14 mouse cellular contexts compared by ENCODE assay signal in the genomic region with DNA sequence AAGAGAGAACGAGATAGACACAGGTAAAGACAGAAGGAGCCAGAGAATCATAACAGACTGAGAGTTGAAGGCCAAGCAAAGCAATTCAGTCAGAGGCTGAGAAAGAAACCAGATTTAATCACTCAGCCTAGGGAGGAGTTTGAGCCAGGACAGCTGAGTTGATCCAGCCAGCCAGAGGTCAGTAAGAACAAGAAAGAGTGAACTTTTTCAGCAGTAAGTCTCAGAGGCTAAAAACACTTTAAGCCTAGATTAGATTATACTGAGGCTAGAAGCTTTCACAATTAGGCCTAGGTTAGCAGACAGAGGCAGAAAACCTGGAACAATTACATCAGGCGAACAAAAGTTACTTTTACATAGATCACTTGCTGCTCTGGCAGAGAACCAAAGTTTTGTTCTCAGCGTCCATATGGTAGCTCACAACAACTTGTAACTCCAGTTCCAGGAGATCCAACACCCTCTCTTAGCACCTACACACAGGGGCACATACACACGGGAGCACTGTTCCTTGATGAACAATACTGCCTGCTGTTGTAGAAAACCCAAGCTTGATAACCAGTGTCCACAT. TPM values are rescaled to one million over a fixed set of nuclear protein-coding genes. Genes with fewer than 3 reads are reported as not detected.
"Had no signal": no experiment of that assay in that cellular context is flagged by ENCODE, and none has a peak within 500 bp of the region (broad histone marks: within the 10 kb centered on the region; RNA-seq: fewer than 3 reads in every experiment).

No protein-coding gene starts in this region.

- H3K4me1 ChIP-seq: midbrain, embryonic 12.5 days had no signal

- H3K9me3 ChIP-seq: limb, embryonic 15.5 days; liver, embryonic 12.5 days; lung, embryonic 15.5 days; midbrain, embryonic 12.5 days had no signal

- DNase-seq: kidney, adult 9 months; kidney, postnatal 25 days; layer of hippocampus, adult 9-11 months; layer of hippocampus, postnatal 36 days; right cerebral cortex, postnatal 14 days; thymus, adult 18-20 months; thymus, postnatal 14 days had no signal

- ATAC-seq: intestine, postnatal 0 days; liver, embryonic 12.5 days had no signal

- H3K4me2 ChIP-seq: limb, embryonic 15.5 days; liver, embryonic 12.5 days; lung, embryonic 15.5 days; midbrain, embryonic 12.5 days had no signal

- H3K36me3 ChIP-seq: limb, embryonic 15.5 days; liver, embryonic 12.5 days; lung, embryonic 15.5 days; midbrain, embryonic 12.5 days had no signal

- H3K4me3 ChIP-seq: limb, embryonic 15.5 days; liver, embryonic 12.5 days; lung, embryonic 15.5 days; midbrain, embryonic 12.5 days had no signal

- H3K9ac ChIP-seq: limb, embryonic 15.5 days; liver, embryonic 12.5 days; lung, embryonic 15.5 days; midbrain, embryonic 12.5 days had no signal

- H3K27ac ChIP-seq: limb, embryonic 15.5 days; liver, embryonic 12.5 days; lung, embryonic 15.5 days; midbrain, embryonic 12.5 days had no signal

RNA-seq across cellular contexts. Expression of a gene that starts 9.6 kb away (rescaled TPM):
- polyA plus RNA-seq: intestine, postnatal 0 days; limb, embryonic 11.5 days; limb, embryonic 15.5 days; liver, embryonic 12.5 days; liver, embryonic 16.5 days; lung, embryonic 15.5 days had no signal
